Mouse (Mus musculus) left cerebral cortex, adult 2 months (tissue): ENCODE data around the gene Svip. TPM values are rescaled to one million over a fixed set of nuclear protein-coding genes. Genes with fewer than 3 reads are reported as not detected.

Source experiments
- DNase-seq, 2 experiments: peaks; one replicate each; pipeline ENCODE4 v3.0.0; 2021 to 2022; ENCODE audit warnings: low spot score in 2 of 2, mixed read lengths in 1 of 2; ENCODE audit errors: extremely low spot score in 1 of 2
- H3K27ac ChIP-seq: fragments of 200-600 bp; 2 replicates; pipeline ENCODE4 v1.8.1; 2022
- H3K4me3 ChIP-seq: fragments of 200-600 bp; 2 replicates; pipeline ENCODE4 v1.8.1; 2022
- CTCF ChIP-seq: fragments of 200-600 bp; IDR thresholded peaks from 2 replicates; pipeline ENCODE4 v1.8.1; 2022; ENCODE audit warnings: antibody characterized with exemption, mild to moderate bottlenecking, moderate library complexity
- intact Hi-C: fragments of 180-260 bp; cut with DNase I; formaldehyde crosslinking; loops from one replicate; pipeline ENCODE4 v1.15.1; 2025
- total RNA-seq, 2 experiments: library from RNA; stranded (reverse); gene quantifications; 2 replicates each; pipeline ENCODE4 v1.2.3; 2021

The Svip gene
- total RNA-seq, 2 experiments from 2014 or later = 32.0 to 35.1 TPM

GRCm38 (mm10) chr7:51957766-51958165 lies 48.1 kb downstream of the Svip start:
- no peak for DNase-seq
- TF ChIP-seq CTCF = no peak
- Histone ChIP-seq H3K4me3 (no peak overlapping the region), H3K27ac (no peak overlapping the region)
- intact Hi-C loops = no loop called here

GRCm38 (mm10) chr7:51955424-51956041 lies 50.3 kb downstream of the Svip start:
- no peak overlapping the region for H3K4me3 ChIP-seq
- intact Hi-C loops = no loop called here
- TF ChIP-seq CTCF = no peak
- no peak overlapping the region for H3K27ac ChIP-seq
- DNase-seq = no peak

Other genes starting within 250 kb of the Svip start
- 10 to 100 TPM; 47.8 to 49.9 TPM for gene Gas2, start 144.0 kb downstream of the Svip start, total RNA-seq
- gene Fancf, start 143.8 kb downstream of the Svip start, total RNA-seq = 1 to 10 TPM; 3.8 to 5.7 TPM
- not detected for gene 1700015G11Rik, start 9.7 kb upstream of the Svip start, total RNA-seq